Mouse (Mus musculus): ENCODE data around the gene Ints2. TPM values are rescaled to one million over a fixed set of nuclear protein-coding genes. Genes with fewer than 3 reads are reported as not detected.

The Ints2 gene
- polyA plus RNA-seq (2012; rRNA removed; ENCODE audit: low replicate concordance): 7.7 and 13.7 TPM in 2 replicates

GRCm38 (mm10) chr11:86257460-86258076, at the start of gene Ints2:
TSS of gene Ints2 (minus strand) at chr11:86257575.

GRCm38 (mm10) chr11:86201037-86201786, 56.2 kb downstream of the Ints2 start, which contains the start of gene Brip1:
TSS of gene Brip1 (minus strand) at chr11:86201193.

Other genes with a start within 250 kb of the Ints2 start
- gene Brip1, start 56.4 kb downstream of the Ints2 start, polyA plus RNA-seq (2012; rRNA removed; ENCODE audit: low replicate concordance): 0.36 and 0.39 TPM in 2 replicates
- 14.8 and 25.2 TPM in 2 replicates for gene Med13, start 100.0 kb upstream of the Ints2 start, polyA plus RNA-seq (2012; rRNA removed; ENCODE audit: low replicate concordance)
- gene Rnft1, start 227.1 kb upstream of the Ints2 start, polyA plus RNA-seq (2012; rRNA removed; ENCODE audit: low replicate concordance): 10.4 and 13.2 TPM in 2 replicates

Measured in subcutaneous adipose tissue, adult 2 months (tissue).